Mouse (Mus musculus) brown adipose tissue, adult 24 weeks (tissue): ENCODE data around the gene Wnt5b. TPM values are rescaled to one million over a fixed set of nuclear protein-coding genes. Genes with fewer than 3 reads are reported as not detected.
A peak's percentile ranks its signal among the peaks of the same experiment; 100 is the strongest.
"Not testable (repeated sequence)": the region's sequence is repeated elsewhere in the genome, so short reads cannot be mapped to it uniquely, and the experiment has no call there.

Experiments
- H3K27ac ChIP-seq: fragments of 200-500 bp; replicated peaks from 2 replicates; pipeline ENCODE4 v1.5.1; 2012; ENCODE audit warnings: low read depth, mild to moderate bottlenecking, low read length
- H3K4me1 ChIP-seq: fragments of 200-500 bp; 2 replicates; pipeline ENCODE4 v1.6.1; 2012; ENCODE audit warnings: low read length, mixed read lengths; ENCODE audit not compliant: control insufficient read depth, insufficient read depth, insufficient read length
- H3K4me3 ChIP-seq: fragments of 200-500 bp; 2 replicates; pipeline ENCODE4 v1.5.1; 2012; ENCODE audit warnings: low read depth, mild to moderate bottlenecking, low read length, moderate library complexity; ENCODE audit not compliant: insufficient read depth
- polyA plus RNA-seq: library from polyadenylated mRNA; stranded (reverse); fragments of >200 nt; gene quantifications from 2 replicates; pipeline ENCODE4 v1.2.4, GENCODE M21; 2012; ENCODE audit not compliant: missing spikeins, insufficient read depth, insufficient read length

Gene Wnt5b
- polyA plus RNA-seq, 1 experiment, result not detected

DNA sequence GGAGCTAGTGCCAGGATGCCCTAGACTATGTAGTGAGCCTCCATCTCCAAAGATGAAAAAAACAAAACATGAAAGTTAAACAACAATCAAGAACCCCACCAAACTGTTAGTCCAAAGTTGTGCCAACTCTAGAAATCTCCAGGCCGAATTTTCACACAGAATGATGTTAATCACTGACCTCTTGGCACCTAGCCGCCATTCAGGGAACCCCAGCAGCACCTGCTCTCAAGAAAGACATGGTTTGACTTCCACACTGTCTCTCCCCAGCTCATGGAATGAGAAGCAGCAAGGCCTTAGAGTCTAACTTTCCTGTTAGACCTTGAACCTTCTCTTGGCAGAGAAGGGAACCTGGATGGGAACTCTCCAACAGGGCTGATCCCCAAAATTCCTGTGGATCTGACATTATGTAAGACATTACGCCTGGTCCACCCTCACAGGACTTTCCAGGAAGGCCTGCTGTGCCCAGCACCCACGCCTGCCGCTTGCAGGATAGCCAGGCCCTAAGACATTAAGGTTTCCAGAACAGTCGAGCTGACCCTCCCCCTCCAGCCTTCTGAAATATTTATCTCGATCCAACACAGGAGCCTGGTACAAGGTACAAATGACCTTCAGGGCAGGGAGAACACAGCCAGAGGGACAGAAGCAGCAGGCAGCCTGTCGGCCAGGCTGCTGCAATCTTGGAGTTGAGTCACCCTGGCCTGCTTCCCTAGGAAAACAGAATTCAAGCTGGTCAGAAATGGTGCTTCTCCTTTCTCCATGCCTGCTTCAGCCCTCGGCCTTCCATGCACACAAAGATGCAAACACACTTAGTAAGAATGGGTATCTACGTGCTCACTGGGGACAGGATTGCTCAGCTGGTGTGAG lies 77.0 kb downstream of the Wnt5b start:
- Histone ChIP-seq H3K4me3 (no peak overlapping the region), H3K4me1 (no peaks in the 10 kb centered on the region; the same call in 1 of the 2 replicates), H3K27ac (peak overlapping the region; percentile 48)

DNA sequence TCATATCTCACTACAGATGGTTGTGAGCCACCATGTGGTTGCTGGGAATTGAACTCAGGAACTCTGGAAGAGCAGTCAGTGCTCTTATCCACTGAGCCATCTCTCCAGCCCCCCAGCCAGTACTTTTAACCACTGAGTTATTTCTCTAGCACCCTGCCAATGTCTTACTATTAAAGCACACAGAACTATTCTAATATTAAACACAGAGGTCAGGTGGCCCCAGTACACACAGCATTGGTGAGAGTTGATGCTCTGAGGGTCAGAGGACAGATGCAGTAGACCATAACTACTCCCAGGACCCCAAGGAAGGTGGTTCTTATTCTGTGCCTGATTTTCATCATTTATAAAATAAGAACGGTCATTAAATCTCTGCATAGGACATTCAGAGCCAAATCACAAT lies 78.0 kb downstream of the Wnt5b start:
- no peak overlapping the region for H3K27ac ChIP-seq
- no peak overlapping the region for H3K4me3 ChIP-seq
- no peaks in the 10 kb centered on the region for H3K4me1 ChIP-seq

DNA sequence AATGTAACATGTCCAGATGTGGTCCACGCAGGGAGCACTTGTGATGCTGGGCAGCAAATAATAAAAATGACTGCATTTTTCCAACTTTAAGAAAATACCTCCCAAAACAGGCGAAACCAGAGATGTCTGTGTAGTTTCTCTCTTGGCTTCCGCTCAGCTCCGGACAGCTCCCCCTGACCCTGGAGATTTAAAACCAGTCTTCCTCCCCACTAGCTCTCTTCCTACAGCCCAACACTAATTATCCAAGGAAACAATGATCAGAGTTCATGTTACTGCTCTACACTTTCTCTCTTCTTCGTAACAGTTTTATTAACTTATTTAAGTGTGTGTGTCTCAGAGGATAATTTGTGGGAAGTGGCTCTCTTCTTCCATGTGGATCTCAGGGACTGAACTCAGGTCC lies 83.8 kb downstream of the Wnt5b start:
- Histone ChIP-seq H3K4me3 (no peak overlapping the region), H3K27ac (no peak overlapping the region), H3K4me1 (no peaks in the 10 kb centered on the region)

DNA sequence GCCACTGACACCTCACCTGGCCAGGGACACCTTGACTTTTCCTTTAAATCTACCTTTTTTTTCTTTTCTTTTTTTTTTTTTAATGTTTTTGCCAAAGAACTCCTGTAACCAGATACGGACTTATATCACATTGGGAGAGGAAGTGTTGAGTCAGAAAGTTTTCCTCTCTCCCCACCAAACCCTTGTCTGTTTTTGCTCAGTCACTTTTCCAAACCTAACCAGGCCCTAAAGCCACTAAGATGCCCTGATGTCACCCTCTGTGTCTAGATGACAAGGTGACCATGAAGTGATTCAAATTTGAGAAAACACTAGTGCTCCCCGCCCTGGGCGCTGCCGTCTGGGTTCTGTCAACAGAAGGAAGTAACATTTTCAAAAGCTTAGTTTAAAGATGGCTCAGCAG lies 85.1 kb downstream of the Wnt5b start:
- Histone ChIP-seq H3K27ac (no peak overlapping the region), H3K4me3 (no peak overlapping the region), H3K4me1 (no peaks in the 10 kb centered on the region)

- no peak overlapping the region for H3K27ac ChIP-seq
- H3K4me1 ChIP-seq, result no peaks in the 10 kb centered on the region
These were observed 86.0 kb downstream of the Wnt5b start for GRCm38 (mm10) chr6:119458166-119458565.

DNA sequence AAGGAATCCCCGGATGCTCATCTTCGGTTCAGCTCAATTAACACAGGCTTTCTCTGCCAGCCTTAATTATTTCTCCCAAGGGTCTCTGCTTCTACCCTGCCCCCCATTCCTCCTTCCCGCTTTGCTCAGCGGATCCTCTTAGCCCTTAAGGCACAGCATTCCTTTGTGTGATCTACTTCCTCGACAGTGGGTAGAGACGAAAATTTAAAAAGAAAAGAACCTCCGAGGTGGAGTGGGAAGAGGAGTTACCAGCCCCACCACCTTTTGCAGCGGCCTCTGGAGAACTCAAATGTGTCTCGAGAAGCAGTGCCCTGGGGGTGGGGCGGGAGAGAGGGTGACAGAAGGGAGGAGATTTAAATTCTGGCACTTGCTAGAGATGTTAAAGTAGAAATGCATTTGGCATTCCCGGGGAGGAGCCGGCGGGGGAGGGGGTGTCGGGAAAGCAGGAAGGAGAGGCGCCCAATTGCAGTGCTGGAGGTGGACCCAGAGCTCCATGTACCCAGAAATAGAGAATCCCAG lies 92.1 kb downstream of the Wnt5b start:
- H3K4me3 ChIP-seq, result peak overlapping the region; percentile 59
- no peak overlapping the region for H3K27ac ChIP-seq
- H3K4me1 ChIP-seq, result no peaks in the 10 kb centered on the region

More at GRCm38 (mm10) chr6:119458166-119458565, 86.0 kb downstream of the Wnt5b start:
- no peak overlapping the region for H3K4me3 ChIP-seq

DNA sequence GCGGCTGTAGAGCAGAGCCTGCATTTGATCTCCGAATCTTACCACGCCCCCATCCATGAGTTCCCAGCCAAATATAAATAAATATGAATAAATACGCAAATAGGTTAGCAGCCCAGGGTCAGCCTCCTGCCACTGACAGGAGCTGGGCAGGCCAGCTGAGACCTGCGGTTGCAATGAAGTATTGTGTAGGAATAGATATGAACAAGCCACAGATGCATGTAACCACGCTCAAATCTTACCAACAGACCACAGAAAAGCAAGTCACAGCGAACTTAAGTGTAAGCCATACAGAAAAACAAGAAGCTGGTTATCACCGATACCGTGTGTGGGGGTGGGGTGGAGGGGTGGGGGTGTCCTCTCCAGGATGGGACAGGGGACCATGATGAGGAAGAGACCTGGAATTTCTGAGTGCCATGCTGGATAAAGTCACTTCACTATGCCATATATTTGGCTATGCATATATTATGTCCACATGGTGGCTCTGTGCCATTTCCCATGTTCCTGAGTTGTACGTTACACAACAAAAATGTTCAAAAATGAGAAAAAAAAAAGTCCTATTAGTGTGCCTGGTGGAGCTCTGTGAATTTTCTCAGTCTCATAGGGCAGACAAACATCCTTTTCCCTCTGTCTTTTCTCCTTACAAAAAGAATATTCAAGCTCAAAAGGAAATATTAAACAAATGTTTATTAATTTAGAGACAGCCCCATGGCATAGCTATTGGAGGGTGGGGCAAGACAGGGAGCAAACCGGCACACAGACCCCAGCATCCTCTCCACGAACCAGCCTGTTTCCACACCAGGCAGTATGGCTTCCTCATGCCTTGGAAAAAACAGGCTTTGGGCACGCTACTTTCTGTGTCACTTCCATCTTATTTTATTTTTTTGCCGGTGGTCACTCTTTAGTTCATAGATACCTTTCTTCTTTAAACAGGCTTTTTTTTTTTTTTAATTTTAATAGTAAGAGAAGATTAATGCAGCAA lies 92.9 kb downstream of the Wnt5b start:
- H3K4me1 ChIP-seq, result no peaks in the 10 kb centered on the region
- no peak overlapping the region; the same call in 1 of the 2 replicates for H3K4me3 ChIP-seq

GRCm38 (mm10) chr6:119449060-119449499 lies 95.1 kb downstream of the Wnt5b start:
- Histone ChIP-seq H3K4me3 (peak overlapping the region; percentile 53), H3K4me1 (no peaks in the 10 kb centered on the region), H3K27ac (no peak overlapping the region)

More for the DNA sequence above, 92.9 kb downstream of the Wnt5b start:
- H3K27ac ChIP-seq, result no peak overlapping the region

GRCm38 (mm10) chr6:119448321-119449059 lies 95.7 kb downstream of the Wnt5b start:
- Histone ChIP-seq H3K4me1 (no peaks in the 10 kb centered on the region), H3K4me3 (peak overlapping the region; percentile 53), H3K27ac (no peak overlapping the region)

DNA sequence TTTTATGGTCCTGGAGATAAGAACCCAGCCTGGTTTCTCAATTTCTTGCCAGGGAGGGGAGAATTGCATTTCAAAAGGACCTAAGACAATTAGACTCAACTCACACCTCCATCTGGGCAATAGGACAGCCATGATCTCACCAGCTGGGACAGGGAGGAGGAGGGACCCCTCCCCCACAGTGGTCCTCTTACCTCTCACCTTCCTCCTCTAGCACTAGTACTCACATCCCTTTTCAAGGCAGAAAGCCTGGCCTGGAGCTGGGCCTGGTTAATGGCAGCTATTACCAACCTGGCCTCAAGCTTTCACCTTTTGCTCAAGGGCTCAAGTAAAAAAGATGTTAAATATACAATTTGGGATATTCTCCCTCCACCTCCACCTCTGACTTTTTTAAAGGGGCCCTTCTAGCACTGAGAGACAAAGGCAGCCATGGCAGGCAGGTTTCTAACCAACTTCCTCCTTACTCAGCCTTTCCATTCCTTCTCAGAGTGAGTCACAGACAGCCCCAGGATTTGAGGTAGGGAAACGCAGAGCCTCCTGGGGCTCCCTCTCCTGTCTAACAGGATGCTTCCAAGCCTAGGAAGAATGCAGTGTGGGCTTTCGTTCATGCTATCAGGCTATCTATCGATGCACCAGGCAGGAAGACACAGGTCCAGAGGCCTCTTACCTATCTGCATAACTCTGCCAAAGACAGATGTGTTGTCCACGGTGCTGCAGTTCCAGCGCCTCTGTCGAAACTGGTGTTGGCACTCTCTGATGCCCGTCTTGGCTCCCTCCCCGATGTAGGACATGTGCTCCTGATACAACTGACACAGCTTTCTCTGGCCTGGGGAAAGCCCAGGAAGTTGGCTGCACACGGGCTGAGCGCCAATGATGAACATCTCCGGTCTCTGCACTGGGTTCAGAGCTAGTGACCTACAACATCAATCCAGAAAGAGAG lies 98.2 kb downstream of the Wnt5b start:
- no peak overlapping the region for H3K27ac ChIP-seq
- no peaks in the 10 kb centered on the region for H3K4me1 ChIP-seq

DNA sequence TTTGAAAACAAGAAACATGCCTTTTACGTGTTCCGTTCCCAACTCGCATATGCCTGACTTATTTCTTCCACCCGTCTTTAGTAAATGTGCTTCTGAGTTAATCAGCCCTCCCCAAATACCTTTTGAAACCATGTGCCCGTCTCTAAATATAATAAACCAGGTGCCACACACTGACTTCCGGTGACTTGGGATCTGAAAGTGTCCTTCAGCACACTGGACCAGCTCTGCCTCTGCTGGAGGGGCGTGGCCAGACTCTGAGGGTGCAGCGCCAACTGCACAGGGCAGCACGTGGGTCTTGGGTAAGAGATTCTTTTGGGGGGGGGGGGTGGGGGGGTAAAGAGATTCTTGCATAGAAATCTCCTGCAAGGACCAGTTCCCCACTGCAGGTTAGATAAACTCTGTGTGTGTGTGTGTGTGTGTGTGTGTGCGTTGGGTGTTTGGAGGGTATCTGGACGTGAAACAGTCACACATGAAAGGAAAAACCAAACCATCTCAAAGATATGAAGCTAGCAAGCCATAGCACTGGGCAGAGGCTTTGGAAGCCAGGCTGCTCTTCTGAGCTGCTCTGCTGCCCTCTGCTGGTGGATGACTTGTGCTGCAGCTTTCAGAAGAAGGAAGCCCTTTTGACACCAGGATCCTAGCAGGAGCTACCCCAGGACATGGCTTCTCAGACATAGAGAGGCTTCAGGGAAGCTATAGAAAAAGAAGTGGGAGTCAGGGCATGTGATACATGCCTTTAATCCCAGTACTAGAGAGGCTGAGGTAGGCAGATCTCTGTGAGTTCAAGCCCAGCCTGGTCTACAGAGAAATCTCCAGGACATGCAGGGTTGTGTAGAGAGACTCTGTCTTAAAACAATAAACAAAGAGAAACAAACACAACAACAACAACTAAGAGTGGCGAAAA lies 100.2 kb downstream of the Wnt5b start:
- Histone ChIP-seq H3K27ac (0 out of 2 replicates have a peak overlapping the region, but pooled peaks have one; percentile 4), H3K4me1 (no peaks in the 10 kb centered on the region), H3K4me3 (peak overlapping the region; percentile 7)

More for the DNA sequence above, 98.2 kb downstream of the Wnt5b start:
- no peak overlapping the region for H3K4me3 ChIP-seq

DNA sequence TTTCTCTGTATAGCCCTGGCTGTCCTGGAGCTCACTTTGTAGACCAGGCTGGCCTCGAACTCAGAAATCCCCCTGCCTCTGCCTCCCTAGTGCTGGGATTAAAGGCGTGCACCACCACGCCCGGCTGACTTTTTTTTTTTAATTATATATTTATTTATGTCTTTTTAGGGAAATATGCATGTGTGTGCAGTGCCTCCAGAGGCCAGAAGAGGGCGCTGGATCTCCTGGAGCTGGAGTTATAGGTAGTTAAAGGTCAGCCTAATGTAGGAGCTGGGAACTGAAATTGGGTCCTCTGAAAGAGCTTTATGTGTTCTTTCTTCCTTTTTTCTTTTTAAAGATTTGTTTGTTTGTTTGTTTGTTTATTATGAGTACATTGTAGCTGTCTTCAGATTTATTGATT lies 101.4 kb downstream of the Wnt5b start:
- not testable (repeated sequence) for H3K4me3 ChIP-seq, H3K27ac ChIP-seq, H3K4me1 ChIP-seq
